Mouse (Mus musculus): Measurements from ENCODE around the gene Aqp9. TPM values are rescaled to one million over a fixed set of nuclear protein-coding genes. Genes with fewer than 3 reads are reported as not detected.
A peak's percentile ranks its signal among the peaks of the same experiment; 100 is the strongest.
"Not testable (repeated sequence)": the region's sequence is repeated elsewhere in the genome, so short reads cannot be mapped to it uniquely, and the experiment has no call there.

Gene Aqp9
- polyA plus RNA-seq, 1 experiment, result 1.7 TPM

- DNase-seq (ENCODE audit: extremely low spot score in 1 of 2, low spot score in 1 of 2), result no peak
Observed at GRCm38 (mm10) chr9:71148890-71149289, 19.6 kb downstream of the Aqp9 start.

- DNase-seq (ENCODE audit: extremely low spot score in 1 of 2, low spot score in 1 of 2), result no peak
Observed at GRCm38 (mm10) chr9:71146210-71146609, 22.3 kb downstream of the Aqp9 start.

GRCm38 (mm10) chr9:71140205-71140604, 28.3 kb downstream of the Aqp9 start:
- DNase-seq (ENCODE audit: extremely low spot score in 1 of 2, low spot score in 1 of 2), result no peak

DNA sequence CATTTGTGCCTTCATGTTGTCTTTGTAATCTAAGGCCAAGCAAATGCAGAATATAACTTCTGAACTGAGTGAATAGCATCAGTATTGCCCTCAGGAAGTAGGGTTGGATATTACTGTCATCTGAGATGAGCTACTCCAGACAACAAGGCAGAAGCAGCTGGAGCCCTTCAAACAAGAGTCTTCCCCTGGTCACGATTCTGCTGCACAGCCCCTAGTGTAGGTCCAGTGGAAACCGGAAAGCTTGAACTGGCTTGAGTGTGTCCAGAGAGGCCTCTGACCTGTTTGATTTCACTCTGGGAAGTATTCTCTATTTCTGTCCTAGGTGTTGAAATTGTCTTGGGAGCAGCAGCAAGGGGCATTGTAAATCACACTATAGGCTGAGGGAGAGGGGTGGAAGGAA, 29.5 kb downstream of the Aqp9 start:
- DNase-seq (ENCODE audit: extremely low spot score in 1 of 2, low spot score in 1 of 2), result no peak

DNA sequence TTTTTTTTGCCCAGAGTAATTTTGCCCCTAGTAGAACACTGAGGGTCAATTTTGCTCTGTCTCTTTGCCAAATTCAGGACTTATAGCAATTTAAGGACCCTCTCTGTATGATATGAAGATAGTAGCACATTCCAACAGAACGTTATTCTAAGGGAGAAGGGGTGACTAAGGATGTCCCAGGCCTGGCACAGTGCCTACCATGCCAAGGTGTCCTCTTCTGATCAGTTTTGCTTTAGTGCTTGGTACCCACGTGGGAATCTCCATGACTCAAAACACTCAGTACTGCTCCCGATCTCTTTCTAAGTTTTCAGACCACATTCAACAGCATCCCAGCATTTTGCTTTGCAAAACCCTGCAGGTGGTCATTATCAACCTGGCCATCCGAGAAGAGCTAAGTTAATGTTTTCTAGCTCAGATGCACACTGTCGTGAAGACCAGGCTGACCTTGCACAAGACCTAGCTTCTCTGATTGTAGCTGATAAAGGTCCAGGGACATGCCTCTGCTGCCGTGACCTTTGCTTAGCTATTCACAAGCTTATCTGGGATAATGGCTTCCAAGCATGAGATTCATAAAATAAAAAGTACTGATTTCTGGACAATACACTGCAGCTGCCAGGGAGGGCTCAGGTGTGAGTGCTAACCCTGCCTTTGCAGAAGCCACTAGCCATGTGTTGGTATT, 31.1 kb downstream of the Aqp9 start:
- DNase-seq (ENCODE audit: extremely low spot score in 1 of 2, low spot score in 1 of 2), result no peak

- no peak for DNase-seq (ENCODE audit: extremely low spot score in 1 of 2, low spot score in 1 of 2)
Observed at GRCm38 (mm10) chr9:71135073-71135472, 33.4 kb downstream of the Aqp9 start.

GRCm38 (mm10) chr9:71133190-71133589, 35.3 kb downstream of the Aqp9 start:
- DNase-seq (ENCODE audit: extremely low spot score in 1 of 2, low spot score in 1 of 2), result no peak

GRCm38 (mm10) chr9:71131822-71132221, 36.7 kb downstream of the Aqp9 start:
- DNase-seq (ENCODE audit: extremely low spot score in 1 of 2, low spot score in 1 of 2), result no peak

- peak; percentile 23 to 87 for DNase-seq (ENCODE audit: extremely low spot score in 1 of 2, low spot score in 1 of 2)
Observed at GRCm38 (mm10) chr9:71128911-71129310, 39.6 kb downstream of the Aqp9 start.

- peak in 1 of 2 experiments; percentile 75 for DNase-seq (ENCODE audit: extremely low spot score in 1 of 2, low spot score in 1 of 2)
Observed at GRCm38 (mm10) chr9:71126205-71126604, 42.3 kb downstream of the Aqp9 start.

GRCm38 (mm10) chr9:71123095-71123494, 45.4 kb downstream of the Aqp9 start:
- not testable (repeated sequence) for DNase-seq (ENCODE audit: extremely low spot score in 1 of 2, low spot score in 1 of 2)

DNA sequence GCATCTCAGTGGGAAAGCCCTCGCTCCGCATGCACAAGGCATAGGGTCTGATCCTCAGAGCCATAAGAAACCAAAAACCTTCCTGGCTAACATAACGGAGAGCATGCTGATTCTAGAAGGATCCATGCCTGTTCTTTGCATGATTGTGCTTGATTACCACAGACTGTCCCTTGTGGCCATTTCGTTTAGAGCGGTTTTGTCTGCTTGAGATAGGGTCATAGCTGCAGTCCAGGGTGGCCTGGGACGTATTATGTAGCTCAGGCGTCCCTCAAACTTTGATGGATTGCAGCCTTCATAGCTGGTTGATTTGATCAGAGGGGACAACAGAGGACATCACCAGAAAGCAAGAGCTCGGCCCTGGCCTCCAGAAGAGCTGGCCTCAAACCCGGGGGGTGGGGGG, 47.6 kb downstream of the Aqp9 start:
- DNase-seq (ENCODE audit: extremely low spot score in 1 of 2, low spot score in 1 of 2), result no peak

GRCm38 (mm10) chr9:71113166-71113565, 55.3 kb downstream of the Aqp9 start:
- no peak for DNase-seq (ENCODE audit: extremely low spot score in 1 of 2, low spot score in 1 of 2)

GRCm38 (mm10) chr9:71103521-71103920, 65.0 kb downstream of the Aqp9 start:
- DNase-seq (ENCODE audit: extremely low spot score in 1 of 2, low spot score in 1 of 2), result no peak

DNA sequence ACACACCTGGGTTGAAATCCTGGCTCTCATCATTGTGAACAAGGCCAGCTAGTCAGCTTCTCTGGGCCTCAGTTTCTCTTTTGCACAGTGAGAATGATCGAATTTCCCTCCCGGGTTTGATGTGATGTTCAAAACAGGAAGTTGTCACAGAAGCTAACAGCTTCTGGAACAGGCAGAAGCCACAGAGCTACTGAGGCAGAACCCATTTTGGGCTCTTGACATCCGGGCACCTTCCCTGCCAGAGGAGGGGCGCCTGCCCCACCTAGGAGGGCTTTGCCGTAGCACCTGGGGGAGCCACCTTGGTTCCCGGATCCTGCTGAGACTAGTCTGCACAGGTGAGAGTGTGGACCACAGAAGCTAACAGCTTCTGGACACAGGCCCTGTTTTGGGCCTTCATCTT, 74.4 kb downstream of the Aqp9 start:
- no peak for DNase-seq (ENCODE audit: extremely low spot score in 1 of 2, low spot score in 1 of 2)

DNA sequence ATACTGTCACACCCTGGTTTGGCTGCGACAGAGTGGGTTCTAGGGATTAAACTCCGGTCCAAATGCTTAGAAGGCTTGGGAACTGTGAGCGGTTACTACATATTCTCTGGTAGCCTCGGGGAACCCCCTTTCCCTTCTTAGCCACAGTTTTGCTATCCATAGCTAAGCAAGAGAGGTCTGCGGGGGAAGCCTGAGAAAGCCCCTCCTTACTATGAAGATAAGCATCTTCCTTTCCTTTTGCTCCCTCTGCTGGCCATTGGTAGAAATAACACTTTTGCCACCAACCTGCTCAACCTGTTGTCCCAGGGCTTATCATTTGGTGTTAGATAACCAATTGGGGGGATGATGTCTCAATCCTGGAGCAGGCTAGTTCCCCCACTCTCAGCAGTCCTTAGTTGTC, 76.4 kb downstream of the Aqp9 start:
- peak in 1 of 2 experiments; percentile 80 for DNase-seq (ENCODE audit: extremely low spot score in 1 of 2, low spot score in 1 of 2)

- no peak for DNase-seq (ENCODE audit: extremely low spot score in 1 of 2, low spot score in 1 of 2)
Observed at GRCm38 (mm10) chr9:71079201-71079600, 89.3 kb downstream of the Aqp9 start.

DNA sequence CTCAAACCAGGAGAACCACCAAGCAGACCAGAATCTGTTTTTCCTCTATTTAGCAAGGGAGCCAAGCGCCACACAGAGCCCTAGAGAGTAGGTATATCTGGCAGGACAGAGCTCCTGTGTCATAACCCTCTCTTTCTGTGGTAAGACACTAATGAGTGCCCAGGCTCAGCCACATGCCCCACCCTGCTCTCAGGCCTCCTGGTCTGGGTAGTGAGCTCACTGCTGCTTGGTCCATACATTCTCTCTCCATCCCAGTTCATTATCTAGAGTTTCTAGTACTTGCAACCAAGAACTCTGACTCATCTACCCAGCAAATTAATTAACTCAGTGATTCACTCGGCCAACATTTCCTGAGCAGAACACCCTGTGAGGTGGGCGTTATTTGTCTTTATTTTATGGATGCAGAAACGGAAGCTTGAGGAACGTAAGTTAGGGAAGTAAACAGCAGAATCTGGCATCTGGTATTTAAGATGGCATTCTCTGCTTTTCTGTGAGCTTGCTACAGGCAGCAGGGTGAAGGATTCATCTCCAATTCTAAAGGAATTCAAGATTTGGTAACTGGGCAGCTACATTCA, 91.1 kb downstream of the Aqp9 start:
- DNase-seq (ENCODE audit: extremely low spot score in 1 of 2, low spot score in 1 of 2), result peak in 1 of 2 experiments; percentile 46

DNA sequence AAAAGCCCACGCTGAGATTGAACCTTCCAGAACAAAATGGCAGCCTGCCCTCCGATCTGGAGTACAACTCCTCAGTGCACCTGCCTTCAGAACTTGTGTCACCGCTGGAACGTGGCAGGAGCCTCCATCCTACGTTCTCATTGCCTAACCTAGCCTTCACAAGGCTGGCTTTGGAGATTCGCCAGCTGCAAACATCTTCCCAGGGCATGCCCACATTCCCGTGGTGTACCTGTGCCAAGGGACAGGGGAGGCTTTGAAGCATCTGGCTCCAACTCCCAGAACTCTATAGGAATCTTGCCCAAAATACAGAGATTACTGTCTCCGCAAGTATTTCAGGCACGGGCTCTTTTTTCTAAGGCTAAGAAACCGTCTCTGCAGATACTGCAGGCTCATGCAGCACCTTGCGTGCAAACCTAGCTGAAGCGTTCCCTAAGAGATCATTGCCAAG, 92.3 kb downstream of the Aqp9 start:
- DNase-seq (ENCODE audit: extremely low spot score in 1 of 2, low spot score in 1 of 2), result peak; percentile 53 to 62

DNA sequence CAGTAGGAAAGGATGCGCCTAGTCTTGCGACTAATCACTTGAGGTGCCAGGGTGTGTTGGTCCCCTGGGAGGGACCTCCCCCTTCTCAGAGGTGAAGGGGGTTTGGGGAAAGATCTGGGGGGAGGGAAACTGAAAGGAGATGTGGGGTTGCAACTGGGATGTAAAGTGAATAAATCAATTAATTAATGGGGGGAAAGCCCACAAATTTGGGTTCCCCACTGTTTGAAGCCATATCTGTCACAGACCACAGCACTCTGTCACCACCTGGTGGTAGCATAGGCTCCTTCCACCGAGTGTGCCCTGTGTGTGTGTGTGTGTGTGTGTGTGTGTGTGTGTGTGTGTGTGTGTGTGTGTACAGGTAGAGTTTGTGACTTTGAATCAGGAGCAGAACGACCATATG, 94.7 kb downstream of the Aqp9 start:
- peak in 1 of 2 experiments; percentile 72 for DNase-seq (ENCODE audit: extremely low spot score in 1 of 2, low spot score in 1 of 2)

- no peak for DNase-seq (ENCODE audit: extremely low spot score in 1 of 2, low spot score in 1 of 2)
Observed at GRCm38 (mm10) chr9:71073076-71073475, 95.4 kb downstream of the Aqp9 start.

- DNase-seq (ENCODE audit: extremely low spot score in 1 of 2, low spot score in 1 of 2), result no peak
Observed at GRCm38 (mm10) chr9:71072502-71072901, 96.0 kb downstream of the Aqp9 start.

Measured in frontal cortex, adult 2 months (tissue).